Mouse (Mus musculus): ENCODE data around the gene Ankrd34a. TPM values are rescaled to one million over a fixed set of nuclear protein-coding genes. Genes with fewer than 3 reads are reported as not detected.

The Ankrd34a gene
- total RNA-seq, 2 experiments from 2014 or later, result 0.59 to 1.4 TPM

GRCm38 (mm10) chr3:96561946-96562681 is 34.3 kb upstream of the Ankrd34a start:
- peak; percentile 80 for DNase-seq

- DNase-seq, result peak in 1 of 2 experiments; percentile 51
Observed at GRCm38 (mm10) chr3:96563267-96563666, 33.2 kb upstream of the Ankrd34a start.

GRCm38 (mm10) chr3:96563911-96564632 is 32.4 kb upstream of the Ankrd34a start:
- peak; percentile 78 to 80 for DNase-seq

- peak; percentile 70 to 88 for DNase-seq
Observed at GRCm38 (mm10) chr3:96564633-96565032, 31.8 kb upstream of the Ankrd34a start.

GRCm38 (mm10) chr3:96565105-96565504 is 31.3 kb upstream of the Ankrd34a start:
- DNase-seq, result peak in 1 of 2 experiments; percentile 31

- peak in 1 of 2 experiments; percentile 11 for DNase-seq
Observed at GRCm38 (mm10) chr3:96566661-96567450, 29.6 kb upstream of the Ankrd34a start.

- DNase-seq, result peak; percentile 38 to 65
Observed at GRCm38 (mm10) chr3:96568605-96569004, 27.8 kb upstream of the Ankrd34a start.

- peak; percentile 75 to 82 for DNase-seq
Observed at GRCm38 (mm10) chr3:96569506-96569905, 26.9 kb upstream of the Ankrd34a start.

GRCm38 (mm10) chr3:96569966-96570605 is 26.4 kb upstream of the Ankrd34a start:
- DNase-seq, result peak in 1 of 2 experiments; percentile 43

GRCm38 (mm10) chr3:96570643-96571042 is 25.8 kb upstream of the Ankrd34a start:
- DNase-seq, result peak in 1 of 2 experiments; percentile 52

GRCm38 (mm10) chr3:96571336-96571735 is 25.1 kb upstream of the Ankrd34a start:
- peak in 1 of 2 experiments; percentile 35 for DNase-seq

GRCm38 (mm10) chr3:96571896-96572698 is 24.3 kb upstream of the Ankrd34a start:
- peak; percentile 80 to 90 for DNase-seq

GRCm38 (mm10) chr3:96573611-96574511 is 22.6 kb upstream of the Ankrd34a start:
- peak; percentile 79 to 84 for DNase-seq

- peak; percentile 92 to 94 for DNase-seq
Observed at GRCm38 (mm10) chr3:96575272-96575984, 21.0 kb upstream of the Ankrd34a start.

GRCm38 (mm10) chr3:96576005-96576658 is 20.3 kb upstream of the Ankrd34a start:
- peak; percentile 92 to 95 for DNase-seq

GRCm38 (mm10) chr3:96576690-96577541 is 19.5 kb upstream of the Ankrd34a start, which contains the start of gene Gm16253:
Gene Gm16253 (plus strand): TSS chr3:96576984.
- DNase-seq, result peak; percentile 98 to 99

GRCm38 (mm10) chr3:96577566-96577965 is 18.9 kb upstream of the Ankrd34a start:
- DNase-seq, result peak; percentile 46 to 54
